Mouse (Mus musculus) heart, adult 2 months (tissue): ENCODE measurements around the gene Nlrp1a. TPM values are rescaled to one million over a fixed set of nuclear protein-coding genes. Genes with fewer than 3 reads are reported as not detected.

Experiments used
- DNase-seq, 2 experiments: peaks; one replicate each; pipeline ENCODE4 v3.0.0; 2021
- H3K27ac ChIP-seq: fragments of 200-600 bp; 2 replicates; pipeline ENCODE4 v1.8.1; 2022
- H3K27me3 ChIP-seq: fragments of 200-500 bp; 2 replicates; pipeline ENCODE4 v1.6.1; 2012; ENCODE audit warnings: mild to moderate bottlenecking, low read length, inconsistent platforms, mixed read lengths; ENCODE audit not compliant: control insufficient read depth, insufficient read depth
- H3K36me3 ChIP-seq: fragments of 200-500 bp; 2 replicates; pipeline ENCODE4 v1.6.1; 2012; ENCODE audit warnings: low read length, inconsistent platforms; ENCODE audit not compliant: control insufficient read depth, insufficient read depth
- H3K4me1 ChIP-seq: fragments of 200-500 bp; 2 replicates; pipeline ENCODE4 v1.6.1; 2011; ENCODE audit warnings: low read length; ENCODE audit not compliant: control insufficient read depth, insufficient read depth
- H3K4me3 ChIP-seq: fragments of 200-600 bp; 2 replicates; pipeline ENCODE4 v1.8.1; 2022
- H3K79me2 ChIP-seq: fragments of 200-500 bp; replicated peaks from 2 replicates; pipeline ENCODE4 v1.6.1; 2012; ENCODE audit warnings: mild to moderate bottlenecking, inconsistent platforms, low read length, moderate library complexity, mixed read lengths; ENCODE audit not compliant: control insufficient read depth, insufficient read depth
- H3K9ac ChIP-seq: fragments of 200-500 bp; 2 replicates; pipeline ENCODE4 v1.6.1; 2012; ENCODE audit warnings: low read depth, mild to moderate bottlenecking, control low read depth, inconsistent platforms, low read length, mixed read lengths
- CTCF ChIP-seq: fragments of 200-600 bp; IDR thresholded peaks from 2 replicates; pipeline ENCODE4 v1.8.1; 2022; ENCODE audit warnings: antibody characterized with exemption, mild to moderate bottlenecking, moderate library complexity
- EP300 ChIP-seq: fragments of 200-500 bp; IDR thresholded peaks from 2 replicates; pipeline ENCODE4 v1.6.1; 2011; ENCODE audit warnings: low read depth, low read length, control low read depth; ENCODE audit not compliant: insufficient read depth
- POLR2A ChIP-seq: fragments of 200-500 bp; IDR thresholded peaks from 2 replicates; pipeline ENCODE4 v1.6.1; 2011; ENCODE audit warnings: mild to moderate bottlenecking, low read depth, low read length, control low read depth; ENCODE audit not compliant: insufficient read depth
- WGBS: fragments of 180-500 bp; shearing (Covaris S2); methylation state at CpG from one replicate; pipeline ENCODE4 v1.1.7; 2018; 5-methylcytosine and 5-hydroxymethylcytosine counted together
- intact Hi-C: fragments of 180-260 bp; cut with DNase I; formaldehyde crosslinking; loops from one replicate; pipeline ENCODE4 v1.15.1; 2025
- polyA plus RNA-seq: library from polyadenylated mRNA; depleted of rRNA; stranded (reverse); fragments of >200 nt; gene quantifications from 2 replicates; pipeline ENCODE4 v1.2.3, GENCODE M21; 2012; rRNA removed
- total RNA-seq, 2 experiments: library from RNA; stranded (reverse); gene quantifications; 2 replicates each; pipeline ENCODE4 v1.2.3; 2021

The Nlrp1a gene
- total and polyA plus RNA-seq, 3 experiments, result 0.04 to 1.2 (median 1.1) TPM

GRCm38 (mm10) chr11:71107128-71107527 is 37.4 kb downstream of the Nlrp1a start:
- TF ChIP-seq POLR2A (no peak), CTCF (no peak), EP300 (no peak)
- H3K9ac ChIP-seq, result no peak overlapping the region
- 75% methylated on average over 2 of the region's 2 CpGs for WGBS
- H3K4me3 ChIP-seq, result no peak overlapping the region
- intact Hi-C loops, result no loop called here
- no peaks in the 10 kb centered on the region for H3K27me3 ChIP-seq
- no peak overlapping the region for H3K27ac ChIP-seq
- H3K36me3 ChIP-seq, result no peaks in the 10 kb centered on the region
- DNase-seq, result no peak
- H3K4me1 ChIP-seq, result no peaks in the 10 kb centered on the region
- H3K79me2 ChIP-seq, result no peaks in the 10 kb centered on the region

GRCm38 (mm10) chr11:71106261-71107021 is 38.1 kb downstream of the Nlrp1a start:
- H3K4me1 ChIP-seq, result no peaks in the 10 kb centered on the region
- no peak for DNase-seq
- intact Hi-C loops, result no loop called here
- no peak overlapping the region for H3K4me3 ChIP-seq
- H3K9ac ChIP-seq, result no peak overlapping the region
- H3K79me2 ChIP-seq, result no peaks in the 10 kb centered on the region
- TF ChIP-seq EP300, result no peak
- TF ChIP-seq POLR2A, result no peak
- TF ChIP-seq CTCF, result no peak
- no peaks in the 10 kb centered on the region for H3K27me3 ChIP-seq
- no peak overlapping the region for H3K27ac ChIP-seq
- H3K36me3 ChIP-seq, result no peaks in the 10 kb centered on the region

GRCm38 (mm10) chr11:71103931-71104330 is 40.6 kb downstream of the Nlrp1a start:
- no peaks in the 10 kb centered on the region for H3K27me3 ChIP-seq
- no peak for DNase-seq
- no peaks in the 10 kb centered on the region for H3K79me2 ChIP-seq
- no peak overlapping the region for H3K27ac ChIP-seq
- no peaks in the 10 kb centered on the region for H3K4me1 ChIP-seq
- no peak overlapping the region for H3K4me3 ChIP-seq
- TF ChIP-seq CTCF, result no peak
- TF ChIP-seq POLR2A, result no peak
- no peak for TF ChIP-seq EP300
- intact Hi-C loops, result no loop called here
- H3K9ac ChIP-seq, result no peak overlapping the region
- no peaks in the 10 kb centered on the region for H3K36me3 ChIP-seq

- Histone ChIP-seq H3K27ac (no peak overlapping the region), H3K4me1 (no peaks in the 10 kb centered on the region), H3K27me3 (no peaks in the 10 kb centered on the region), H3K9ac (no peak overlapping the region), H3K36me3 (no peaks in the 10 kb centered on the region), H3K4me3 (no peak overlapping the region), H3K79me2 (no peaks in the 10 kb centered on the region)
- no peak for TF ChIP-seq CTCF
- TF ChIP-seq POLR2A, result no peak
- no peak for TF ChIP-seq EP300
- no peak for DNase-seq
- 58% methylated on average over 1 of the region's 1 CpGs for WGBS
- intact Hi-C loops, result no loop called here
Observed at GRCm38 (mm10) chr11:71076342-71076741, 68.2 kb downstream of the Nlrp1a start.

GRCm38 (mm10) chr11:71052554-71052953 is 92.0 kb downstream of the Nlrp1a start:
- intact Hi-C loops, result loop anchor here (1.0 kb wide), 1 partner anchor 69 kb away; the partner anchor contains the start of gene C1qbp
- Histone ChIP-seq H3K27me3 (no peaks in the 10 kb centered on the region), H3K36me3 (no peaks in the 10 kb centered on the region), H3K9ac (no peak overlapping the region), H3K79me2 (no peaks in the 10 kb centered on the region), H3K4me1 (no peaks in the 10 kb centered on the region), H3K27ac (no peak overlapping the region), H3K4me3 (no peak overlapping the region)
- TF ChIP-seq EP300 (no peak), CTCF (peak; percentile 70), POLR2A (no peak)
- DNase-seq, result no peak
- WGBS, result 3% methylated on average over 1 of the region's 1 CpGs

Other genes with a start within 250 kb of the Nlrp1a start
- 10 to 100 TPM; 47.3 TPM for gene Nup88, start 174.7 kb downstream of the Nlrp1a start, total RNA-seq
- gene Nup88, start 174.7 kb downstream of the Nlrp1a start, polyA plus RNA-seq, result 24.4 and 42.4 TPM in 2 replicates
- gene Rpain, start 174.5 kb downstream of the Nlrp1a start, total RNA-seq, result 10 to 100 TPM; 13.8 to 16.3 TPM
- 14.8 and 28.1 TPM in 2 replicates for gene Rpain, start 174.5 kb downstream of the Nlrp1a start, polyA plus RNA-seq
- gene C1qbp, start 161.7 kb downstream of the Nlrp1a start, total RNA-seq, result 100 to 1,000 TPM; 195 to 216 TPM
- gene C1qbp, start 161.7 kb downstream of the Nlrp1a start, polyA plus RNA-seq, result 99.0 and 122 TPM in 2 replicates
- gene Dhx33, start 140.3 kb downstream of the Nlrp1a start, total RNA-seq, result 10 to 100 TPM in 1 of 2 experiments, 1 to 10 TPM in 1; 8.5 to 10.2 TPM
- gene Dhx33, start 140.3 kb downstream of the Nlrp1a start, polyA plus RNA-seq, result 12.9 and 18.9 TPM in 2 replicates
- 1 to 10 TPM; 7.5 to 9.2 TPM for gene Mis12, start 125.1 kb downstream of the Nlrp1a start, total RNA-seq
- gene Mis12, start 125.1 kb downstream of the Nlrp1a start, polyA plus RNA-seq, result 3.4 and 4.5 TPM in 2 replicates
- gene Derl2, start 124.9 kb downstream of the Nlrp1a start, total RNA-seq, result 10 to 100 TPM; 35.8 to 42.2 TPM
- 14.2 and 29.8 TPM in 2 replicates for gene Derl2, start 124.9 kb downstream of the Nlrp1a start, polyA plus RNA-seq
- under 1 TPM; 0.31 to 0.59 TPM for gene 6330403K07Rik, start 111.2 kb downstream of the Nlrp1a start, total RNA-seq
- gene 6330403K07Rik, start 111.2 kb downstream of the Nlrp1a start, polyA plus RNA-seq, result 0.47 and 0.56 TPM in 2 replicates
- gene Nlrp1b, start 86.0 kb upstream of the Nlrp1a start, total RNA-seq, result under 1 TPM; 0.11 to 0.23 TPM
- gene Nlrp1b, start 86.0 kb upstream of the Nlrp1a start, polyA plus RNA-seq, result 0.15 and 0.18 TPM in 2 replicates